Mouse (Mus musculus): ENCODE results near the gene Alk. TPM values are rescaled to one million over a fixed set of nuclear protein-coding genes. Genes with fewer than 3 reads are reported as not detected.

Alk gene
- total RNA-seq, 1 experiment from 2014 or later = not detected

GRCm38 (mm10) chr17:72039176-72039948 is 565.1 kb downstream of the Alk start:
- ATAC-seq (replicated peaks in 1 of 2; ENCODE audit: insufficient read depth in 1 of 2, low FRiP score in 2 of 2, low TSS enrichment in 1 of 2, low read depth in 1 of 2, poor library complexity in 2 of 2, severe bottlenecking in 2 of 2) = no peak

GRCm38 (mm10) chr17:72038371-72038770 is 566.1 kb downstream of the Alk start:
- ATAC-seq (replicated peaks in 1 of 2; ENCODE audit: insufficient read depth in 1 of 2, low FRiP score in 2 of 2, low TSS enrichment in 1 of 2, low read depth in 1 of 2, poor library complexity in 2 of 2, severe bottlenecking in 2 of 2) = no peak

GRCm38 (mm10) chr17:72030672-72031071 is 573.8 kb downstream of the Alk start:
- no peak for ATAC-seq (replicated peaks in 1 of 2; ENCODE audit: insufficient read depth in 1 of 2, low FRiP score in 2 of 2, low TSS enrichment in 1 of 2, low read depth in 1 of 2, poor library complexity in 2 of 2, severe bottlenecking in 2 of 2)

- no peak for ATAC-seq (replicated peaks in 1 of 2; ENCODE audit: insufficient read depth in 1 of 2, low FRiP score in 2 of 2, low TSS enrichment in 1 of 2, low read depth in 1 of 2, poor library complexity in 2 of 2, severe bottlenecking in 2 of 2)
Observed at GRCm38 (mm10) chr17:72023323-72023722, 581.1 kb downstream of the Alk start.

- peak; percentile 68 to 75 for ATAC-seq (replicated peaks in 1 of 2; ENCODE audit: insufficient read depth in 1 of 2, low FRiP score in 2 of 2, low TSS enrichment in 1 of 2, low read depth in 1 of 2, poor library complexity in 2 of 2, severe bottlenecking in 2 of 2)
Observed at GRCm38 (mm10) chr17:72021733-72022669, 582.4 kb downstream of the Alk start.

- no peak for ATAC-seq (replicated peaks in 1 of 2; ENCODE audit: insufficient read depth in 1 of 2, low FRiP score in 2 of 2, low TSS enrichment in 1 of 2, low read depth in 1 of 2, poor library complexity in 2 of 2, severe bottlenecking in 2 of 2)
Observed at GRCm38 (mm10) chr17:72017329-72017728, 587.1 kb downstream of the Alk start.

GRCm38 (mm10) chr17:72015253-72015652 is 589.2 kb downstream of the Alk start:
- no peak for ATAC-seq (replicated peaks in 1 of 2; ENCODE audit: insufficient read depth in 1 of 2, low FRiP score in 2 of 2, low TSS enrichment in 1 of 2, low read depth in 1 of 2, poor library complexity in 2 of 2, severe bottlenecking in 2 of 2)

GRCm38 (mm10) chr17:72012775-72013174 is 591.7 kb downstream of the Alk start:
- ATAC-seq (replicated peaks in 1 of 2; ENCODE audit: insufficient read depth in 1 of 2, low FRiP score in 2 of 2, low TSS enrichment in 1 of 2, low read depth in 1 of 2, poor library complexity in 2 of 2, severe bottlenecking in 2 of 2) = no peak

- ATAC-seq (replicated peaks in 1 of 2; ENCODE audit: insufficient read depth in 1 of 2, low FRiP score in 2 of 2, low TSS enrichment in 1 of 2, low read depth in 1 of 2, poor library complexity in 2 of 2, severe bottlenecking in 2 of 2) = no peak
Observed at GRCm38 (mm10) chr17:72009836-72010235, 594.6 kb downstream of the Alk start.

GRCm38 (mm10) chr17:72008389-72008788 is 596.0 kb downstream of the Alk start:
- no peak for ATAC-seq (replicated peaks in 1 of 2; ENCODE audit: insufficient read depth in 1 of 2, low FRiP score in 2 of 2, low TSS enrichment in 1 of 2, low read depth in 1 of 2, poor library complexity in 2 of 2, severe bottlenecking in 2 of 2)

GRCm38 (mm10) chr17:72005365-72005764 is 599.1 kb downstream of the Alk start:
- ATAC-seq (replicated peaks in 1 of 2; ENCODE audit: insufficient read depth in 1 of 2, low FRiP score in 2 of 2, low TSS enrichment in 1 of 2, low read depth in 1 of 2, poor library complexity in 2 of 2, severe bottlenecking in 2 of 2) = no peak

GRCm38 (mm10) chr17:71999527-72000482 is 604.6 kb downstream of the Alk start:
- ATAC-seq (replicated peaks in 1 of 2; ENCODE audit: insufficient read depth in 1 of 2, low FRiP score in 2 of 2, low TSS enrichment in 1 of 2, low read depth in 1 of 2, poor library complexity in 2 of 2, severe bottlenecking in 2 of 2) = no peak

GRCm38 (mm10) chr17:71997680-71998079 is 606.7 kb downstream of the Alk start:
- no peak for ATAC-seq (replicated peaks in 1 of 2; ENCODE audit: insufficient read depth in 1 of 2, low FRiP score in 2 of 2, low TSS enrichment in 1 of 2, low read depth in 1 of 2, poor library complexity in 2 of 2, severe bottlenecking in 2 of 2)

- no peak for ATAC-seq (replicated peaks in 1 of 2; ENCODE audit: insufficient read depth in 1 of 2, low FRiP score in 2 of 2, low TSS enrichment in 1 of 2, low read depth in 1 of 2, poor library complexity in 2 of 2, severe bottlenecking in 2 of 2)
Observed at GRCm38 (mm10) chr17:71995539-71995938, 608.9 kb downstream of the Alk start.

GRCm38 (mm10) chr17:71994144-71994543 is 610.3 kb downstream of the Alk start:
- no peak for ATAC-seq (replicated peaks in 1 of 2; ENCODE audit: insufficient read depth in 1 of 2, low FRiP score in 2 of 2, low TSS enrichment in 1 of 2, low read depth in 1 of 2, poor library complexity in 2 of 2, severe bottlenecking in 2 of 2)

GRCm38 (mm10) chr17:71993011-71993410 is 611.4 kb downstream of the Alk start:
- ATAC-seq (replicated peaks in 1 of 2; ENCODE audit: insufficient read depth in 1 of 2, low FRiP score in 2 of 2, low TSS enrichment in 1 of 2, low read depth in 1 of 2, poor library complexity in 2 of 2, severe bottlenecking in 2 of 2) = no peak

- ATAC-seq (replicated peaks in 1 of 2; ENCODE audit: insufficient read depth in 1 of 2, low FRiP score in 2 of 2, low TSS enrichment in 1 of 2, low read depth in 1 of 2, poor library complexity in 2 of 2, severe bottlenecking in 2 of 2) = no peak
Observed at GRCm38 (mm10) chr17:71991260-71991659, 613.2 kb downstream of the Alk start.

Measured in hematopoietic stem cell, adult 5-6 weeks (primary cell).